9 mouse cellular contexts compared by ENCODE assay signal in the genomic region with DNA sequence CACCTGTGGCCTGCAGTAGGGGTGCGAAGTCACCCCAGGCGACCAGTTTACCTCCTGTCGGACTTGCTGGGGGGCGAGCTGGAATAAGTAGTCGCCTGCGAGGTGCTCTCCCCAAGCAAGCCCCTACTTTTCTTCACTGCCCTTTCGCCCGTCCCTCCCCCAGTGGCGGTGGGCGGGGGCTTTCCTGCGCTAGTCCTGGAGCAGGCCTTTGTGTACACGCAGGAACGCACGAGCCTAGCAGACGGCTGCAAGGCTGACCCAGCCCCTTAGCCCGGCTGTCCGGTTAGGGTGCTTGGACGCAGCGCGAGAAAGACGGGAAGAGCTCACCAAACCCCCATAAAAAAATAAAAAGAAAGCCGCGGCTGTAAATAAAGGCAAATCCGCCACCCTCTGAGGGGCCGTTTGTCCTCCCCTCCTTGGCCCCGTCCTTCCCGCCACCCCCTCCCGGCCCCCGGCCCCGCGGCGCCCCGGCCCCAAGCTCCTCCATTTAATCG. TPM values are rescaled to one million over a fixed set of nuclear protein-coding genes. Genes with fewer than 3 reads are reported as not detected.
DNase-seq lines count a peak whose midpoint lies in the region; ATAC-seq lines count a peak whose summit lies in the region.
"Had no signal": no experiment of that assay in that cellular context is flagged by ENCODE, and none has a peak within 500 bp of the region (broad histone marks: within the 10 kb centered on the region; RNA-seq: fewer than 3 reads in every experiment).

No protein-coding gene starts in this region.

- H3K27me3 ChIP-seq in intestine, embryonic 16.5 days (replicated peaks; ENCODE audit: control insufficient read depth, insufficient read depth, low read length), result no peaks in the 10 kb centered on the region
- H3K27me3 ChIP-seq in limb, embryonic 10.5 days (ENCODE audit: low read depth, poor library complexity, severe bottlenecking), result no peaks in the 10 kb centered on the region
- H3K27me3 ChIP-seq in midbrain, embryonic 10.5 days (ENCODE audit: low read depth, poor library complexity, severe bottlenecking), result no peaks in the 10 kb centered on the region

- intact Hi-C loops in gastrocnemius, postnatal 36 days (cut with DNase I), result no loop called here

- peaks cover 23% of the 10 kb centered on the region for H3K4me1 ChIP-seq in intestine, embryonic 16.5 days (ENCODE audit: control insufficient read depth, insufficient read depth, low read length)
- peaks cover 49% of the 10 kb centered on the region for H3K4me1 ChIP-seq in limb, embryonic 10.5 days
- peaks cover 52% of the 10 kb centered on the region for H3K4me1 ChIP-seq in midbrain, embryonic 10.5 days

- H3K4me2 ChIP-seq in intestine, embryonic 16.5 days (ENCODE audit: low read depth, low read length), result peak overlapping the region; percentile 90

- no peaks in the 10 kb centered on the region for H3K9me3 ChIP-seq in intestine, embryonic 16.5 days (ENCODE audit: control insufficient read depth, low read length)
- no peaks in the 10 kb centered on the region for H3K9me3 ChIP-seq in limb, embryonic 10.5 days (replicated peaks)
- H3K9me3 ChIP-seq in midbrain, embryonic 10.5 days (replicated peaks), result no peaks in the 10 kb centered on the region

- peak; percentile 91 to 96 for DNase-seq in adrenal gland, adult (ENCODE audit: inconsistent age in 2 of 2, low spot score in 1 of 2)
- peak; percentile 92 for DNase-seq in embryo, embryonic 10 days (ENCODE audit: low spot score)
- DNase-seq in gastrocnemius, postnatal 36 days, result peak; percentile 79 to 82
- DNase-seq in limb, embryonic 10.5 days (ENCODE audit: low spot score), result peak; percentile 91
- peak; percentile 91 for DNase-seq in midbrain, embryonic 10.5 days (ENCODE audit: low spot score)
- DNase-seq in skeletal muscle tissue, adult 2 months (ENCODE audit: low read depth, low spot score), result peak; percentile 83
- DNase-seq in yolk sac, embryonic 10.5 days (ENCODE audit: low spot score), result peak; percentile 93

- H3K36me3 ChIP-seq in intestine, embryonic 16.5 days (ENCODE audit: control insufficient read depth, insufficient read depth, low read length), result peaks cover 5% of the 10 kb centered on the region
- H3K36me3 ChIP-seq in limb, embryonic 10.5 days, result peaks cover 26% of the 10 kb centered on the region
- peaks cover 27% of the 10 kb centered on the region for H3K36me3 ChIP-seq in midbrain, embryonic 10.5 days

- H3K9ac ChIP-seq in intestine, embryonic 16.5 days (ENCODE audit: low read depth, low read length), result peak overlapping the region; percentile 89

- peak overlapping the region; percentile 99 for H3K27ac ChIP-seq in intestine, embryonic 16.5 days (ENCODE audit: low read length)
- H3K27ac ChIP-seq in limb, embryonic 10.5 days, result peak overlapping the region; percentile 100
- peak overlapping the region; percentile 100 for H3K27ac ChIP-seq in midbrain, embryonic 10.5 days (replicated peaks)

- peak; percentile 62 for ATAC-seq in intestine, embryonic 16.5 days

- H3K4me3 ChIP-seq in intestine, embryonic 16.5 days (ENCODE audit: low read length), result peak overlapping the region; percentile 60
- H3K4me3 ChIP-seq in limb, embryonic 10.5 days, result peak overlapping the region; percentile 87
- H3K4me3 ChIP-seq in midbrain, embryonic 10.5 days, result peak overlapping the region; percentile 84

- WGBS in intestine, embryonic 16.5 days, result under 1% methylated on average over 28 of the region's 34 CpGs
- WGBS in limb, embryonic 10.5 days, result under 1% methylated on average over 33 of the region's 34 CpGs
- under 1% methylated on average over 34 of the region's 34 CpGs for WGBS in midbrain, embryonic 10.5 days

RNA-seq across cellular contexts. Expression of gene Atp5g2, which starts 0.4 kb away (rescaled TPM):
- total RNA-seq in gastrocnemius, postnatal 36 days (2021), result 10 to 100 TPM; 12.7 to 29.6 TPM
- polyA plus RNA-seq in intestine, embryonic 16.5 days (2015; fragmentation: Nextera tagmentation; extraction: Ambion mirVana), result 55.5 and 77.3 TPM in 2 replicates
- 61.8 and 74.3 TPM in 2 replicates for polyA plus RNA-seq in limb, embryonic 10.5 days (2016; fragmentation: Nextera tagmentation; extraction: Ambion mirVana)
- polyA plus RNA-seq in midbrain, embryonic 10.5 days (2016; fragmentation: Nextera tagmentation; extraction: Ambion mirVana), result 62.3 and 73.7 TPM in 2 replicates

RNA-seq across cellular contexts. Expression of gene Atf7, which starts 46.5 kb away (rescaled TPM):
- 10 to 100 TPM; 42.7 to 50.3 TPM for total RNA-seq in gastrocnemius, postnatal 36 days (2021)
- 21.9 and 22.5 TPM in 2 replicates for polyA plus RNA-seq in intestine, embryonic 16.5 days (2015; fragmentation: Nextera tagmentation; extraction: Ambion mirVana)
- polyA plus RNA-seq in limb, embryonic 10.5 days (2016; fragmentation: Nextera tagmentation; extraction: Ambion mirVana), result 22.2 and 27.0 TPM in 2 replicates
- polyA plus RNA-seq in midbrain, embryonic 10.5 days (2016; fragmentation: Nextera tagmentation; extraction: Ambion mirVana), result 14.9 and 21.8 TPM in 2 replicates

RNA-seq across cellular contexts. Expression of gene Gm28047, which starts 46.9 kb away (rescaled TPM):
- total RNA-seq in gastrocnemius, postnatal 36 days (2021), result 1 to 10 TPM in 1 of 2 experiments, not detected in 1; 1.6 TPM
- polyA plus RNA-seq in intestine, embryonic 16.5 days (2015; fragmentation: Nextera tagmentation; extraction: Ambion mirVana), result not detected in 2 replicates
- polyA plus RNA-seq in limb, embryonic 10.5 days (2016; fragmentation: Nextera tagmentation; extraction: Ambion mirVana), result 0.31 TPM in 1 of 2 replicates, not detected in the other
- polyA plus RNA-seq in midbrain, embryonic 10.5 days (2016; fragmentation: Nextera tagmentation; extraction: Ambion mirVana), result not detected in 2 replicates
- polyA plus RNA-seq: large intestine, adult 2 months had no signal

RNA-seq across cellular contexts. Expression of gene Calcoco1, which starts 50.2 kb away (rescaled TPM):
- 10 to 100 TPM; 57.9 to 72.7 TPM for total RNA-seq in gastrocnemius, postnatal 36 days (2021)
- polyA plus RNA-seq in intestine, embryonic 16.5 days (2015; fragmentation: Nextera tagmentation; extraction: Ambion mirVana), result 26.5 and 27.0 TPM in 2 replicates
- 26.3 and 33.5 TPM in 2 replicates for polyA plus RNA-seq in limb, embryonic 10.5 days (2016; fragmentation: Nextera tagmentation; extraction: Ambion mirVana)
- 26.0 and 31.1 TPM in 2 replicates for polyA plus RNA-seq in midbrain, embryonic 10.5 days (2016; fragmentation: Nextera tagmentation; extraction: Ambion mirVana)

Comparison
In these comparisons a context has a peak if more than half of its experiments do, and no peak if none do; other contexts are left out.
1. Peak in every context shown above with its lines: DNase-seq, ATAC-seq, H3K4me3 ChIP-seq and H3K27ac ChIP-seq.